Mouse (Mus musculus) small intestine, adult 2 months (tissue): ENCODE data around the gene Sorcs2.

Experiments used
- CTCF ChIP-seq: fragments of 200-500 bp; IDR thresholded peaks from 2 replicates; pipeline ENCODE4 v1.5.1; 2012; ENCODE audit warnings: low read depth, mild to moderate bottlenecking, control low read depth, inconsistent platforms, low read length, moderate library complexity, mixed read lengths; ENCODE audit not compliant: insufficient replicate concordance, insufficient read length; ENCODE audit errors: extremely low read depth
- POLR2A ChIP-seq: fragments of 200-500 bp; IDR thresholded peaks from 2 replicates; pipeline ENCODE4 v1.6.1; 2012; ENCODE audit warnings: low read depth, mild to moderate bottlenecking, control low read depth, inconsistent platforms, low read length, moderate library complexity

DNA sequence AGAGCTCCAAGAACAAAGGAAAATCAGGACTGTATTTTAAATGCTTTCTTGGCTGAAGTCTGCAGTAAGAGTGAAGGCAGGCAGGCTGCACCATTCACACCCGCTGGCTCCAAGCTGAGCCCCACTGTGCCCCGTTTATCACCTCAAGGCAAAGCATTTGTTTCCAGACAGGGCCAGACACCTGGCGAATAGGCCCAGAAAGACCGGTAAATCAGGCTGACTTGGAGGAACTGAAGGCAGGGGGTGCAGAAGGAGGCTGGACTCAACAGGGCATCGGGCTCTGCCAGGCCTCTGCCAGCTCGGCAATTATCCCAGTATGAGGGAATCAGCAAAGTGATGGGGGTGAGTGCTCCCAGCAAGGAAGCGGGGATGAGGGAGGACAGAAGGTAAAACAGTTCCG, 47.1 kb upstream of the Sorcs2 start:
- no peak for TF ChIP-seq POLR2A
- no peak for TF ChIP-seq CTCF
